Comparison of ENCODE assay signal across 18 mouse cellular contexts in the genomic region with DNA sequence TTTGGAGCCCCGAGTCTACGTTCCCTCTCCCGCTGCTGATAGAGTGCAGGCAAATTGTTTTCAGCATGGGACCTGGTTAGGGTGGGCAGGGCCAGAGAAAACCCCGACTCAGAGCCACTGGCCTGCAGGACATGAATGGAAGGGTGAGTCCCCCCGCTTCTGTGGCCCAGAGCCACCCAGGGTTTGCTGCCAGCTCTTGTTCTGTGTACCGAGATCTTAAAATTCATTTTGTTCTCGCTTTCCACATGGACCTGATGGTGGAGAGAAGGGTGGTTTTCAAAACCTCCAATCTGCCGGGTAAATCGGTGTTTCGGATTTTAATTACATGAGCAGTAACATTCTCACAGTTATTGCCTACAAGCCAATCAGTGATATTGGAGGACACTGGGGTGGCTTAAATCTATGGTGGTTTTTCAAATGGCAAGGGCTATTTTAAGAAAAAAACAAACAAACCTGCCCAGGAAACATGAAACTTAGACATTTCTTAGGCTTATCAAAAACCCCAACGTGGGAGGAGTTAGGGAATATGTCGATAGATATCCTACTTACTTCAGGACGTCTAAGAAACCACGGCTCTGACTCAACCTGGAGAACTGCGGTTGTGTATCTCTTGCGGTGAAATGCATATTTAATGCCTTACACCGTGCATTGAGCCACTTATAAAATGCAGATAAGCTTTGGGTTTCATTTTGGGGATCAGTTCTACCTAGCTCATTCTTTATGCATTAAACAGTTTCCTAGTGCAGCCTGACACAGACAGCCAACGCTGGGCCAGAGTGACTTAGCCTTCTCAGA. TPM values are rescaled to one million over a fixed set of nuclear protein-coding genes. Genes with fewer than 3 reads are reported as not detected.
A peak's percentile ranks its signal among the peaks of the same experiment; 100 is the strongest.
DNase-seq lines count a peak whose midpoint lies in the region; ATAC-seq lines count a peak whose summit lies in the region.
"Had no signal": no experiment of that assay in that cellular context is flagged by ENCODE, and none has a peak within 500 bp of the region (broad histone marks: within the 10 kb centered on the region; RNA-seq: fewer than 3 reads in every experiment).

No protein-coding gene starts in this region.

- peak; percentile 39; the same call in 1 of the 2 replicates for ATAC-seq in megakaryocyte, adult 5-6 weeks (ENCODE audit: poor library complexity, severe bottlenecking)
- ATAC-seq: forebrain, embryonic 16.5 days had no signal

- DNase-seq in cerebellum, postnatal 10 days = peak; percentile 34 to 61
- no peak for DNase-seq in cerebellum, postnatal 4 days (ENCODE audit: low spot score in 2 of 2)
- peak; percentile 32 for DNase-seq in layer of hippocampus, adult 11-12 months (ENCODE audit: low spot score)
- no peak for DNase-seq in layer of hippocampus, postnatal 25 days (ENCODE audit: extremely low spot score in 1 of 2, low spot score in 1 of 2)
- DNase-seq in c-Kit-positive CD71-positive TER-119-positive erythroid progenitor cells, embryonic 14.5 days (ENCODE audit: low spot score) = peak; percentile 4
- DNase-seq in urinary bladder, adult 2 months (ENCODE audit: low spot score) = no peak
- DNase-seq in neural tube, embryonic 10.5 days (ENCODE audit: extremely low spot score, low spot score) = no peak
- DNase-seq: cerebellum, adult 11-12 months; gastrocnemius, postnatal 25 days; heart, postnatal 36 days; kidney, adult 11 months; kidney, postnatal 4 days; retina, postnatal 1 day; right cerebral cortex, postnatal 25 days; spleen, adult 18-20 months; thymus, postnatal 14 days had no signal

RNA-seq across cellular contexts. Expression of a gene that starts 58.3 kb away (rescaled TPM):
- total RNA-seq in layer of hippocampus, postnatal 25 days (2021) = 10 to 100 TPM; 72.5 to 76.6 TPM
- total RNA-seq in megakaryocyte, adult 5-6 weeks (2015) = 2.8 and 2.9 TPM in 2 replicates
- total RNA-seq in megakaryocyte, adult 5-6 weeks (2017) = 2.4 and 2.5 TPM in 2 replicates
- polyA plus RNA-seq in urinary bladder, adult 2 months (2012; rRNA removed) = 13.1 and 16.5 TPM in 2 replicates

Comparison
In these comparisons a context has a peak if more than half of its experiments do, and no peak if none do; other contexts are left out.
1. DNase-seq: peak in cerebellum, postnatal 10 days (2 of 2), layer of hippocampus, adult 11-12 months (single experiment) and c-Kit-positive CD71-positive TER-119-positive erythroid progenitor cells, embryonic 14.5 days (single experiment); none in cerebellum, postnatal 4 days (0 of 2), layer of hippocampus, postnatal 25 days (0 of 2), urinary bladder, adult 2 months (single experiment) and neural tube, embryonic 10.5 days (single experiment).
2. RNA of a gene that starts 58.3 kb away (total RNA-seq): 72.5 to 76.6 TPM in layer of hippocampus, postnatal 25 days; 2.4 to 2.9 TPM in megakaryocyte, adult 5-6 weeks; every median in the first group is over 10 times any median in the second.